8 mouse cellular contexts compared by ENCODE assay signal in genomic region chr6:113343177-113344092, GRCm38 (mm10). TPM values are rescaled to one million over a fixed set of nuclear protein-coding genes. Genes with fewer than 3 reads are reported as not detected.
DNase-seq lines count a peak whose midpoint lies in the region; ATAC-seq lines count a peak whose summit lies in the region.

TSS of gene Camk1 (minus strand) at chr6:113343984.

- H3K4me1 ChIP-seq in hindbrain, embryonic 16.5 days (ENCODE audit: control insufficient read depth, insufficient read depth, low read depth, low read length) = peaks cover 23% of the 10 kb centered on the region

- no peaks in the 10 kb centered on the region for H3K27me3 ChIP-seq in hindbrain, embryonic 16.5 days (replicated peaks; ENCODE audit: control insufficient read depth, insufficient read depth, low read length)

- H3K9me3 ChIP-seq in hindbrain, embryonic 16.5 days (ENCODE audit: control insufficient read depth, low read length) = no peaks in the 10 kb centered on the region

- peaks cover 5% of the 10 kb centered on the region; the same call in 1 of the 2 replicates for H3K36me3 ChIP-seq in hindbrain, embryonic 16.5 days (ENCODE audit: control insufficient read depth, insufficient read depth, low read length)
- H3K36me3 ChIP-seq in macrophage (ENCODE audit: inconsistent target) = peaks cover 21% of the 10 kb centered on the region

- peak within 1 kb of the TSS; percentile 82 for H3K4me2 ChIP-seq in hindbrain, embryonic 16.5 days (ENCODE audit: low read length)

- H3K9ac ChIP-seq in hindbrain, embryonic 16.5 days (ENCODE audit: low read depth, low read length) = peak within 1 kb of the TSS; percentile 97

- peak within 1 kb of the TSS; percentile 69 for H3K4me3 ChIP-seq in hindbrain, embryonic 16.5 days (ENCODE audit: low read length)
- peak within 1 kb of the TSS; percentile 95 for H3K4me3 ChIP-seq in macrophage (ENCODE audit: inconsistent target)

- peak within 1 kb of the TSS; percentile 70 for H3K27ac ChIP-seq in hindbrain, embryonic 16.5 days (ENCODE audit: low read depth, low read length)
- H3K27ac ChIP-seq in macrophage = peak within 1 kb of the TSS; percentile 94

- DNase-seq in adrenal gland, adult 8-10 months = peak; percentile 83
- DNase-seq in gastrocnemius, postnatal 10 days = peak; percentile 82
- peak; percentile 55 to 69 for DNase-seq in left cerebral cortex, adult 8-10 months (ENCODE audit: low spot score in 2 of 2)
- peak; percentile 84 for DNase-seq in right cerebral cortex, adult 18-20 months
- DNase-seq in urinary bladder, postnatal 36 days (ENCODE audit: low spot score in 2 of 2) = peak; percentile 75 to 87

- H3K79me2 ChIP-seq in macrophage (ENCODE audit: inconsistent target) = peaks cover 50% of the 10 kb centered on the region

- ATAC-seq in common myeloid progenitor, adult 5-6 weeks (replicated peaks; ENCODE audit: low read depth, poor library complexity, severe bottlenecking) = peak; percentile 83
- peak; percentile 85 for ATAC-seq in hindbrain, embryonic 16.5 days

- WGBS in hindbrain, embryonic 16.5 days = 16% methylated on average over 32 of the region's 32 CpGs
- 24% methylated on average over 22 of the region's 32 CpGs for WGBS in macrophage (ENCODE audit: missing documents)

RNA-seq across cellular contexts. Expression of gene Camk1, which starts in this region (rescaled TPM):
- 10 to 100 TPM; 50.1 to 74.6 (median 64.6) TPM for total RNA-seq in adrenal gland, adult 8-10 months (2022)
- total RNA-seq in common myeloid progenitor, adult 5-6 weeks (2017) = 29.9 and 41.3 TPM in 2 replicates
- total RNA-seq in gastrocnemius, postnatal 10 days (2021) = 10 to 100 TPM; 35.9 to 44.2 TPM
- 119 and 128 TPM in 2 replicates for polyA plus RNA-seq in hindbrain, embryonic 16.5 days (2015; fragmentation: Nextera tagmentation; extraction: Ambion mirVana)
- total RNA-seq in left cerebral cortex, adult 8-10 months (2022) = 100 to 1,000 TPM in 3 of 4 experiments, 10 to 100 TPM in 1; 82.6 to 107 (median 104) TPM
- 100 to 1,000 TPM in 14 of 26 experiments, 10 to 100 TPM in 12; 24.4 to 393 (median 134) TPM for total RNA-seq in macrophage (2018; cell fraction: chromatin; rRNA removed)
- 100 to 1,000 TPM; 131 to 215 (median 167) TPM for total RNA-seq in macrophage (2018; cell fraction: cytosol; rRNA removed)
- total RNA-seq in macrophage (2018; cell fraction: nucleus; rRNA removed) = 100 to 1,000 TPM in 12 of 26 experiments, 10 to 100 TPM in 14; 26.9 to 294 (median 90.3) TPM
- polyA plus RNA-seq in macrophage (2018) = 148 to 193 TPM (median 166 TPM) in 3 replicates

Comparison
In these comparisons a context has a peak if more than half of its experiments do, and no peak if none do; other contexts are left out.
1. Peak in every context shown above with its lines: DNase-seq, ATAC-seq, H3K4me3 ChIP-seq and H3K27ac ChIP-seq.